Mouse (Mus musculus): Measurements from ENCODE around the gene Gm14496.
"Not testable (repeated sequence)": the region's sequence is repeated elsewhere in the genome, so short reads cannot be mapped to it uniquely, and the experiment has no call there.

The Gm14496 gene

GRCm38 (mm10) chr2:181990829-181991228 lies at the start of gene Gm14496:
Gene Gm14496, plus strand, starts transcription at chr2:181991129.
- DNase-seq (ENCODE audit: low spot score in 2 of 2) = no peak

- not testable (repeated sequence) for DNase-seq (ENCODE audit: low spot score in 2 of 2)
Observed at GRCm38 (mm10) chr2:181952747-181953680, 37.9 kb upstream of the Gm14496 start.

GRCm38 (mm10) chr2:181968395-181968794 lies 22.5 kb upstream of the Gm14496 start:
- DNase-seq (ENCODE audit: low spot score in 2 of 2) = no peak

GRCm38 (mm10) chr2:181969187-181969586 lies 21.7 kb upstream of the Gm14496 start:
- DNase-seq (ENCODE audit: low spot score in 2 of 2) = no peak

- DNase-seq (ENCODE audit: low spot score in 2 of 2) = not testable (repeated sequence)
Observed at GRCm38 (mm10) chr2:181981969-181982368, 9.0 kb upstream of the Gm14496 start.

Data from right cerebral cortex, adult 2 months (tissue).